Mouse (Mus musculus) forebrain, embryonic 14.5 days (tissue): ENCODE results near the gene Mipep. TPM values are rescaled to one million over a fixed set of nuclear protein-coding genes. Genes with fewer than 3 reads are reported as not detected.

Experiments used
- ATAC-seq: fragments of 200-750 bp; cut with Nextera tagmentation; 2 replicates; pipeline ENCODE4 v1.8.0; 2017; ENCODE audit warnings: mild to moderate bottlenecking, moderate library complexity
- DNase-seq: peaks from one replicate; pipeline ENCODE4 v3.0.0-alpha.2; 2015; ENCODE audit warnings: low spot score
- H3K27ac ChIP-seq: fragments of 300-500 bp; sonication (generic); 2 replicates; pipeline ENCODE4 v1.5.1; 2014; ENCODE audit warnings: low read depth, mild to moderate bottlenecking, control low read depth, low read length, moderate library complexity
- H3K27me3 ChIP-seq: fragments of 300-500 bp; sonication (generic); replicated peaks from 2 replicates; pipeline ENCODE4 v1.6.1; 2014; ENCODE audit warnings: low read length, control low read depth, mixed read lengths; ENCODE audit not compliant: control insufficient read depth, insufficient read depth
- H3K36me3 ChIP-seq: fragments of 300-500 bp; sonication (generic); 2 replicates; pipeline ENCODE4 v1.6.1; 2014; ENCODE audit warnings: low read length, control low read depth; ENCODE audit not compliant: control insufficient read depth, insufficient read depth
- H3K4me1 ChIP-seq: fragments of 300-500 bp; sonication (generic); 2 replicates; pipeline ENCODE4 v1.6.1; 2014; ENCODE audit warnings: antibody characterized with exemption, low read length, control low read depth; ENCODE audit not compliant: control insufficient read depth, insufficient read depth
- H3K4me2 ChIP-seq: fragments of 300-500 bp; sonication (generic); 2 replicates; pipeline ENCODE4 v1.6.1; 2014; ENCODE audit warnings: mild to moderate bottlenecking, control low read depth, low read length
- H3K4me3 ChIP-seq: fragments of 300-500 bp; sonication (generic); 2 replicates; pipeline ENCODE4 v1.5.1; 2014; ENCODE audit warnings: low read depth, low read length, control low read depth
- H3K9ac ChIP-seq: fragments of 300-500 bp; sonication (generic); 2 replicates; pipeline ENCODE4 v1.6.1; 2014; ENCODE audit warnings: mild to moderate bottlenecking, low read length, control low read depth, moderate library complexity
- H3K9me3 ChIP-seq: fragments of 300-500 bp; sonication (generic); replicated peaks from 2 replicates; pipeline ENCODE4 v1.6.1; 2016; ENCODE audit warnings: low read length, control low read depth, mixed read lengths; ENCODE audit not compliant: control insufficient read depth
- WGBS: fragments of 180-500 bp; shearing (Covaris S2); extraction: QIAGEN DNeasy Blood & Tissue Kit; methylation state at CpG from one replicate; pipeline ENCODE4 v1.1.7; 2014; 5-methylcytosine and 5-hydroxymethylcytosine counted together
- polyA plus RNA-seq: library from polyadenylated mRNA; unstranded; fragments of >200 nt; fragmentation: Nextera tagmentation; extraction: Ambion mirVana; gene quantifications from 2 replicates; pipeline ENCODE4 v1.2.1, GENCODE M21; 2014

Gene Mipep
- polyA plus RNA-seq, 1 experiment from 2014 or later: 22.9 TPM

GRCm38 (mm10) chr14:60777485-60777919 lies 6.9 kb upstream of the Mipep start:
- no peaks in the 10 kb centered on the region for H3K27me3 ChIP-seq
- H3K4me2 ChIP-seq: no peak overlapping the region
- no peaks in the 10 kb centered on the region for H3K4me1 ChIP-seq
- DNase-seq (no peak), ATAC-seq (no peak)
- H3K9ac ChIP-seq: no peak overlapping the region
- no peaks in the 10 kb centered on the region for H3K9me3 ChIP-seq
- WGBS: 89% methylated on average over 5 of the region's 5 CpGs
- no peak overlapping the region for H3K4me3 ChIP-seq
- H3K27ac ChIP-seq: no peak overlapping the region
- H3K36me3 ChIP-seq: no peaks in the 10 kb centered on the region

- DNase-seq (no peak), ATAC-seq (no peak)
- no peaks in the 10 kb centered on the region for H3K27me3 ChIP-seq
- H3K4me1 ChIP-seq: no peaks in the 10 kb centered on the region
- H3K4me2 ChIP-seq: no peak overlapping the region
- H3K9ac ChIP-seq: no peak overlapping the region
- no peak overlapping the region for H3K27ac ChIP-seq
- WGBS: 96% methylated on average over 7 of the region's 7 CpGs
- no peaks in the 10 kb centered on the region for H3K36me3 ChIP-seq
- no peak overlapping the region for H3K4me3 ChIP-seq
- H3K9me3 ChIP-seq: no peaks in the 10 kb centered on the region
Measured at GRCm38 (mm10) chr14:60779198-60779597, 5.2 kb upstream of the Mipep start.

DNA sequence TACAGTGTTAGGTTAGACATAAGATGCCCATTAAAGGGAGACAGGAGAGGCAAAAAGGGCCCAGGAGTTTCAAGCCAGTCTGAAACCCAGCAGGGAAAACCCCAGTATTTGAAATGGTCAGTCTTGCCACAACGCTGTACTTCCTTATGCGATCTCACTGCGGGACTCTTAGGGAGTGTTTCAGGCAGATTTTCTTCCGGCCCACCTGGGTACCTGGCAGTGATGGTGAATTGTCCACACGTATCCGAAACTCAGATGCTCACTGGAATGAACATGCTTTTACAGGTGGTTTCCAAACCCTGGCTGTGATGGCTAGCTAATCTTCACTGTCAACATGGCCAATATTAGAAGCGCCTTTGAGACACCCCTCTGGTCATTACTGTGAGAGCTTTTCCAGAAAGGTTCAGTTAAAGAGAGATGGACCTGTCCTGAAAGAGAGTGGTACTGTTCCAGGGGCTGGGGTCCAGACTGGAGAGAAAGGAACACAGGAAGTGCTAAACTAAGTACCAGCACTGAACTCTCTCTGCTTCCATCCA lies 2.2 kb upstream of the Mipep start:
- WGBS: 50% methylated on average over 7 of the region's 7 CpGs
- DNase-seq (no peak), ATAC-seq (no peak)
- Histone ChIP-seq H3K9ac (no peak overlapping the region), H3K36me3 (no peaks in the 10 kb centered on the region), H3K4me2 (no peak overlapping the region), H3K27ac (no peak overlapping the region), H3K4me3 (no peak overlapping the region), H3K27me3 (no peaks in the 10 kb centered on the region), H3K9me3 (no peaks in the 10 kb centered on the region), H3K4me1 (no peaks in the 10 kb centered on the region)

DNA sequence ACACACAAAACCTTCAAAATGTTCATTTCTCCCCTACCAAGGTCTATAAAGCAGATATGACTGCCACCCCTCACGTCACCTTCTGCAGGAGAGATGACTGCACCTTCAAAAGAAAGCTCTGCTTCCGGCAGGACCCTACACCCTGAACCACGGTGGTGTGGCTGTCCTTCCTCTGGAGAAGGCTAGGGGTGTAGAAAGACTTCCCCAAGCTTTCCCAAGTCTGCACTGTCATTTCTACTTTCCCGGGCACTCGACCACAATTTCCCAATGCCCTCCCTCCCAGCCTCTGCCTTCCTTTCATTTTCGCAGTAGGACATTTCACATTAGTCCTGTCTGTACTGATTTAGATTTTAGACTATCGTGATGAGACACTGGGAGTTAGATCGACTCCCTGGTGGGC lies 1.2 kb upstream of the Mipep start:
- H3K9me3 ChIP-seq: no peaks in the 10 kb centered on the region
- no peaks in the 10 kb centered on the region for H3K27me3 ChIP-seq
- H3K9ac ChIP-seq: no peak overlapping the region
- no peak for DNase-seq
- no peaks in the 10 kb centered on the region for H3K4me1 ChIP-seq
- H3K4me3 ChIP-seq: no peak overlapping the region
- H3K4me2 ChIP-seq: no peak overlapping the region
- peaks cover 6% of the 10 kb centered on the region; the same call in 1 of the 2 replicates for H3K36me3 ChIP-seq
- 49% methylated on average over 8 of the region's 8 CpGs for WGBS
- H3K27ac ChIP-seq: no peak overlapping the region
- ATAC-seq: no peak

DNA sequence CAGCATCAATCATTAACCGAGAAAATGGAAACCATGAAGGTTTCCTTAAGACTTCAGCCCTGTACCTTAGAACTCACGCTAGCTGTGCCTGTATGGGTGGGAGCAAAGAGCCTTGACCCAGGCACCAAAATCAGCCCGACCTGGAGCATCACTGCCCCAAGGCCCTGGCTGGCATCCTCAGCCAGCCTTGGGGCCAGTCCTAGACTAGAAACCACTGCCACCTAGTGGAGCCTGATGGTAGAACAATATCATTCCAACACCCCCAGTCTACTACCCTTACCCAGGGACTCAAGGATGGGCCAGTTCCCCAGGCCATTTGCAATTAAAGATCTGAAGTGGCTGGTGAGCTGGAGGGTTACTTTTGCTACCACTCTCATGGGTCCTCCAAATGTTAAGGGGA lies 5.7 kb downstream of the Mipep start:
- ATAC-seq: peak; percentile 48; the same call in 1 of the 2 replicates
- no peaks in the 10 kb centered on the region for H3K9me3 ChIP-seq
- whole genome bisulfite sequencing: 37% methylated on average over 3 of the region's 3 CpGs
- H3K4me2 ChIP-seq: no peak overlapping the region
- H3K27me3 ChIP-seq: no peaks in the 10 kb centered on the region
- H3K27ac ChIP-seq: no peak overlapping the region
- DNase-seq: peak; percentile 71
- H3K9ac ChIP-seq: no peak overlapping the region
- H3K4me3 ChIP-seq: no peak overlapping the region
- no peaks in the 10 kb centered on the region for H3K4me1 ChIP-seq
- peaks cover 34% of the 10 kb centered on the region for H3K36me3 ChIP-seq

DNA sequence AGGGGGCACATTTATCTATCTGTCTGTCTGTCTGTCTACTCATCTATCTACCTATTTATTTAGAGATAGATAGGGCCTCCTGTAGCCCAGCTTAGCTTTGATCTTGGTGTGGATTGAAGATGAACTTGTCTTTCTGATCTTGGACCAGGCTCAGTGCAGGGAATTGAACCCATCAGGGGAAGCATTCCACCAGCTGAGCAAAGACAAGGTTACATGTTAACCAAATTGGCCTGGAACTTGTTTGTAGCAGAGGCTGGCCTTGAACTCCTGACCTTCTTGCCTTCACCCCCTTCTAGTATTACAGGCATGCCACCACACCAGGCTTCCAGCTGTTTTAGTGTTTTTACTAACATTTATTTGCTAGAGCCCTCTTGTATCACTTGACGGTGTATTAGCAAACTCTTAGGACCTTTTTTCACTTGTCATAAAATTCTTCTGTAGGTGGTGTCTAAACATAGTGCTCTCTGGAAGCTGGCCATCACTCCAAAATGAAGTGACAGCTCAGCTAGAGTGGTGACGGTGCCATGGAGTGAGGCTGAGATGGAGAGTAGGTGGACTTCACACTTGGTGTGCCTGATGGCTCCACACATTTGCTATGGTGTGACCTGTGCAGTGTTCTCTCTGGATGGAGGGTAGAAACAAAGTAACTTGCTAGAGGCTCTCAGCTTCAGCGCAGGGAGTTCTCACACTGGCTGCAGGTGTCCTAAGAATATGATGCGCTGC lies 12.4 kb downstream of the Mipep start:
- H3K36me3 ChIP-seq: peaks cover 38% of the 10 kb centered on the region
- H3K9ac ChIP-seq: no peak overlapping the region
- no peak overlapping the region for H3K4me3 ChIP-seq
- H3K27ac ChIP-seq: no peak overlapping the region
- WGBS: 89% methylated on average over 4 of the region's 4 CpGs
- no peaks in the 10 kb centered on the region for H3K4me1 ChIP-seq
- DNase-seq (no peak), ATAC-seq (no peak)
- no peak overlapping the region for H3K4me2 ChIP-seq
- H3K9me3 ChIP-seq: no peaks in the 10 kb centered on the region
- no peaks in the 10 kb centered on the region for H3K27me3 ChIP-seq

GRCm38 (mm10) chr14:60797596-60797995 lies 13.2 kb downstream of the Mipep start:
- Histone ChIP-seq H3K36me3 (peaks cover 36% of the 10 kb centered on the region), H3K4me1 (no peaks in the 10 kb centered on the region), H3K27me3 (no peaks in the 10 kb centered on the region), H3K9me3 (no peaks in the 10 kb centered on the region), H3K27ac (no peak overlapping the region), H3K4me3 (no peak overlapping the region), H3K4me2 (no peak overlapping the region), H3K9ac (no peak overlapping the region)
- WGBS: 92% methylated on average over 5 of the region's 5 CpGs
- DNase-seq (no peak), ATAC-seq (no peak)

- no peak for ATAC-seq
- 87% methylated on average over 4 of the region's 4 CpGs for WGBS
- H3K27ac ChIP-seq: no peak overlapping the region
Measured at GRCm38 (mm10) chr14:60798721-60799120, 14.3 kb downstream of the Mipep start.

More at GRCm38 (mm10) chr14:60798721-60799120, 14.3 kb downstream of the Mipep start:
- no peaks in the 10 kb centered on the region for H3K4me1 ChIP-seq
- no peak overlapping the region for H3K9ac ChIP-seq
- no peak overlapping the region for H3K4me2 ChIP-seq
- H3K36me3 ChIP-seq: peaks cover 47% of the 10 kb centered on the region
- no peak overlapping the region for H3K4me3 ChIP-seq
- H3K27me3 ChIP-seq: no peaks in the 10 kb centered on the region
- no peaks in the 10 kb centered on the region for H3K9me3 ChIP-seq
- no peak for DNase-seq
